Mouse (Mus musculus): ENCODE measurements at regions not wholly inside any gene's neighbourhood (a gene's known extent, or its start where the extent isn't known, plus 50 kb on each side); places are given as distances from the start of the nearest gene placed in this dataset.

DNA sequence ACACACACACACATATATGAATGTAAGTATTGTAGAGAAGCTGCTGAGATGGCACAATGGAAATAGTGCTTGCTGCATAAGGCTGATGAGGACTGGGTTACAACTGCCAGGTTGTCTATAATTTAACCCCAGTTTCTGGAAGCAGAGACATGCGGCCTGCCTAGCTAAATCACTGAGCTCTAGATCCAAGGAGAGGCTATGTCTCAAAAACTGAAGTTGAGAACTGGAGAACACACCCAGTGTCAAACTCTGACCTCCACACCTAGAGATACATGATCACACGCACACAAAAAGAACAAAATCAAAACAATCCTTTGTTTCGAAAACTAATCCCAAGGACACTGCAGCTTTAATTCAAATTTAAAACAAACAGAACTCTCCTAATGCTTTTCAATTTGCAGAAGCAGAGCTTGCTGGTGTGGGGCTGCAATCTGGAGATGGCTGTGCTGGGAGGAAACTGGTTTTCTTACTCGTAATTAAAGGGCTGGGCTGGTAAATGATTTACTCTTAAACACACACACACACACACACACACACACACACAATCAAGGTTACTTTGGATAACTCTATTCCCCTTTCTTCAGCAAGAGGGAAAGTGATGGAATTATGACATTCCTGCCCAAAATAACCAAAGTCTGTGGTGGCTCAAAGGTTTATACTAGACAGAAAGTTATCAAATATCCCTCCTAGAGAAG lies 299.3 kb upstream of the Cited2 start:
- WGBS, result 62% methylated on average over 4 of the region's 4 CpGs
- no peak for ATAC-seq (ENCODE audit: low FRiP score)

DNA sequence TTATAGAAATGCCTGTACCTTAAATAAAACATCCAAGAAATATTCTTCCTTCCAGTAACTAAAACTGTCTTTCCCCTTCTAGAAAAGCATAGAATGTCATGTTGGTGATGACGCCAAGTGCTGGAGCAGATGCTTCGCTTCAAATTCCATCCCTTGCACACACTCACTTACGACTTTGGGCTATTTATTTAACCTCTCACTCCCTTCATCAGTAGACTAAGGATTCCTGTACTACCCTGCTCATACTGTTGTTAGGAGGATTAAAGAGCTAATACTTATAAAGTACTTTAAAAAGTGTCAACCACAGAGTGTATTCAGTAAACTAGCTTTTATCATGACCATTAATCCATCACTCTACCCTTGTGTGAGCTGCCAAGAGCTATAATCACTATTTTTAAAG lies 296.8 kb upstream of the Cited2 start:
- ATAC-seq (ENCODE audit: low FRiP score), result no peak
- no peak overlapping the region for H3K4me2 ChIP-seq
- no peaks in the 10 kb centered on the region for H3K27me3 ChIP-seq
- no peak overlapping the region for H3K27ac ChIP-seq
- no peaks in the 10 kb centered on the region for H3K4me1 ChIP-seq (replicated peaks)
- no peak overlapping the region for H3K9ac ChIP-seq
- H3K9me3 ChIP-seq, result no peaks in the 10 kb centered on the region
- H3K4me3 ChIP-seq, result no peak overlapping the region
- H3K36me3 ChIP-seq, result no peaks in the 10 kb centered on the region
- WGBS, result 86% methylated on average over 3 of the region's 3 CpGs

More for the DNA sequence above, 299.3 kb upstream of the Cited2 start:
- Histone ChIP-seq H3K27ac (no peak overlapping the region), H3K9ac (no peak overlapping the region), H3K4me2 (no peak overlapping the region), H3K4me1 (replicated peaks) (no peaks in the 10 kb centered on the region), H3K9me3 (no peaks in the 10 kb centered on the region), H3K4me3 (no peak overlapping the region), H3K27me3 (no peaks in the 10 kb centered on the region), H3K36me3 (no peaks in the 10 kb centered on the region)

- no peaks in the 10 kb centered on the region for H3K36me3 ChIP-seq
- no peak for ATAC-seq (ENCODE audit: low FRiP score)
- no peaks in the 10 kb centered on the region for H3K9me3 ChIP-seq
- H3K4me2 ChIP-seq, result no peak overlapping the region
- H3K27me3 ChIP-seq, result no peaks in the 10 kb centered on the region
- H3K9ac ChIP-seq, result no peak overlapping the region
- H3K4me3 ChIP-seq, result no peak overlapping the region
- no peak overlapping the region for H3K27ac ChIP-seq
- no peaks in the 10 kb centered on the region for H3K4me1 ChIP-seq (replicated peaks)
Measured at GRCm38 (mm10) chr10:17427316-17427715, 295.7 kb upstream of the Cited2 start.

GRCm38 (mm10) chr10:17428315-17428714 lies 294.7 kb upstream of the Cited2 start:
- Histone ChIP-seq H3K4me2 (no peak overlapping the region), H3K36me3 (no peaks in the 10 kb centered on the region), H3K27me3 (no peaks in the 10 kb centered on the region), H3K9me3 (no peaks in the 10 kb centered on the region), H3K4me3 (no peak overlapping the region), H3K9ac (no peak overlapping the region), H3K4me1 (replicated peaks) (no peaks in the 10 kb centered on the region), H3K27ac (no peak overlapping the region)
- ATAC-seq (ENCODE audit: low FRiP score), result no peak
- 80% methylated on average over 3 of the region's 3 CpGs for WGBS

GRCm38 (mm10) chr10:17431068-17431467 lies 291.9 kb upstream of the Cited2 start:
- 87% methylated on average over 8 of the region's 8 CpGs for WGBS
- Histone ChIP-seq H3K9ac (no peak overlapping the region), H3K4me3 (no peak overlapping the region), H3K9me3 (no peaks in the 10 kb centered on the region), H3K27ac (no peak overlapping the region), H3K27me3 (no peaks in the 10 kb centered on the region), H3K36me3 (no peaks in the 10 kb centered on the region), H3K4me1 (replicated peaks) (no peaks in the 10 kb centered on the region), H3K4me2 (no peak overlapping the region)
- no peak for ATAC-seq (ENCODE audit: low FRiP score)

GRCm38 (mm10) chr10:17434098-17434497 lies 288.9 kb upstream of the Cited2 start:
- H3K4me3 ChIP-seq, result no peak overlapping the region
- H3K4me2 ChIP-seq, result no peak overlapping the region
- H3K27me3 ChIP-seq, result no peaks in the 10 kb centered on the region
- 71% methylated on average over 4 of the region's 4 CpGs for WGBS
- no peak overlapping the region for H3K9ac ChIP-seq
- no peaks in the 10 kb centered on the region for H3K36me3 ChIP-seq
- no peak overlapping the region for H3K27ac ChIP-seq
- no peaks in the 10 kb centered on the region for H3K9me3 ChIP-seq
- ATAC-seq (ENCODE audit: low FRiP score), result no peak
- no peaks in the 10 kb centered on the region for H3K4me1 ChIP-seq (replicated peaks)

- no peak overlapping the region for H3K4me3 ChIP-seq
- H3K4me1 ChIP-seq (replicated peaks), result no peaks in the 10 kb centered on the region
- no peaks in the 10 kb centered on the region for H3K36me3 ChIP-seq
- H3K9ac ChIP-seq, result no peak overlapping the region
- H3K27ac ChIP-seq, result no peak overlapping the region
- no peaks in the 10 kb centered on the region for H3K27me3 ChIP-seq
- no peaks in the 10 kb centered on the region for H3K9me3 ChIP-seq
- no peak for ATAC-seq (ENCODE audit: low FRiP score)
- 81% methylated on average over 4 of the region's 4 CpGs for WGBS
- no peak overlapping the region for H3K4me2 ChIP-seq
Measured at GRCm38 (mm10) chr10:17450240-17450639, 272.8 kb upstream of the Cited2 start.

GRCm38 (mm10) chr10:17470880-17471279 lies 252.1 kb upstream of the Cited2 start:
- no peaks in the 10 kb centered on the region for H3K36me3 ChIP-seq
- no peaks in the 10 kb centered on the region for H3K27me3 ChIP-seq
- H3K4me2 ChIP-seq, result no peak overlapping the region
- no peak for ATAC-seq (ENCODE audit: low FRiP score)
- no peak overlapping the region for H3K9ac ChIP-seq
- 87% methylated on average over 4 of the region's 4 CpGs for WGBS
- 0 out of 2 replicates have a peak, but pooled peaks cover 3% of the 10 kb centered on the region for H3K4me1 ChIP-seq (replicated peaks)
- no peak overlapping the region for H3K27ac ChIP-seq
- H3K4me3 ChIP-seq, result no peak overlapping the region
- H3K9me3 ChIP-seq, result no peaks in the 10 kb centered on the region

DNA sequence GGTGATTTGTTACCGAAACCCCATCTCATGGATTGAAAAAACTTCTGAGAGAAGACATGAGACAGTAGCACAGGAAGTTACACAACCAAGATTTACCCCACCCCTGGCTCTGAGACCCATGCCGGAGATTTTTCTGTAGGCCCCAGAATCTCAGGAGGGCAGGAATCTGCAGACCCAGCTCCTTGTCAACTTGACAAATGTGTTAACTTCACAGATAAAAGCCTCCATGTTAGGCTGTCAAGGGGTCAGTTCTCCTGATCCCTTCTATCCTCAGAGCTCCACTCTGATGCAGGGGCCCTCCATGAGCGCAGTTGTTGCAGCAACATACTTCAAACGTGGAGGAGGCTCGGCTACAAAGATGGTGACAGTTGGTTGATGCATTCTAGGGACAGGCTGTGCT lies 250.5 kb upstream of the Cited2 start:
- H3K36me3 ChIP-seq, result no peaks in the 10 kb centered on the region
- WGBS, result 30% methylated on average over 5 of the region's 5 CpGs
- H3K27me3 ChIP-seq, result no peaks in the 10 kb centered on the region
- no peak overlapping the region for H3K27ac ChIP-seq
- no peak overlapping the region for H3K9ac ChIP-seq
- H3K4me1 ChIP-seq (replicated peaks), result 0 out of 2 replicates have a peak, but pooled peaks cover 3% of the 10 kb centered on the region
- no peaks in the 10 kb centered on the region for H3K9me3 ChIP-seq
- no peak overlapping the region for H3K4me3 ChIP-seq
- no peak for ATAC-seq (ENCODE audit: low FRiP score)
- H3K4me2 ChIP-seq, result no peak overlapping the region

DNA sequence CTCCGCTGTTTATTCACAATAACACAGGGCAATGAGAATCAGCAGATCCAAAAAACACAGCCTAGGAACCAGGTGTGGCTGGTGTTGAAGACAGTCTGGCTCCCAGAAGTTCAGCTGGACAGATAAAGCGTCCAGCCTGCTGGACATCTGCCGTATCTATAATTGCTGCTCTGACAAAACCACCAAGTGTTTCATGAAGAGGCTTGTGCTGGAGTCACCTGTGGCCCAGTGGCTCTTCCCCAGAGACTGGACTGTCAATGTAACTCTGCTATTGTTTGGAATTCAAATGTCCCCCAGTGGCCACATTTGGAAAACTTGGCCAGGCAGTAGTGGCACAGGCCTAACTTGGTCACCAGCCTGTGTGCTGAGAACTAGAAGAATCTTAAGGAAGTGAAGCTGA lies 247.0 kb upstream of the Cited2 start:
- Histone ChIP-seq H3K9me3 (no peaks in the 10 kb centered on the region), H3K36me3 (no peaks in the 10 kb centered on the region)
- WGBS, result 79% methylated on average over 3 of the region's 3 CpGs

GRCm38 (mm10) chr10:17476720-17477119 lies 246.3 kb upstream of the Cited2 start:
- no peak for ATAC-seq (ENCODE audit: low FRiP score)
- H3K9me3 ChIP-seq, result no peaks in the 10 kb centered on the region
- peaks cover 10% of the 10 kb centered on the region for H3K4me1 ChIP-seq (replicated peaks)
- H3K27ac ChIP-seq, result no peak overlapping the region
- no peak overlapping the region for H3K9ac ChIP-seq
- no peak overlapping the region for H3K4me2 ChIP-seq
- no peak overlapping the region for H3K4me3 ChIP-seq
- H3K36me3 ChIP-seq, result no peaks in the 10 kb centered on the region
- 90% methylated on average over 6 of the region's 6 CpGs for WGBS
- H3K27me3 ChIP-seq, result no peaks in the 10 kb centered on the region

More for the DNA sequence above, 247.0 kb upstream of the Cited2 start:
- ATAC-seq (ENCODE audit: low FRiP score), result no peak
- H3K4me3 ChIP-seq, result no peak overlapping the region
- no peak overlapping the region for H3K27ac ChIP-seq
- no peaks in the 10 kb centered on the region for H3K27me3 ChIP-seq
- no peak overlapping the region for H3K9ac ChIP-seq
- H3K4me2 ChIP-seq, result no peak overlapping the region
- H3K4me1 ChIP-seq (replicated peaks), result peaks cover 10% of the 10 kb centered on the region

- H3K9me3 ChIP-seq, result no peaks in the 10 kb centered on the region
- peak; percentile 90 for ATAC-seq (ENCODE audit: low FRiP score)
- H3K4me3 ChIP-seq, result no peak overlapping the region
- peak overlapping the region; percentile 23 for H3K4me2 ChIP-seq
- H3K9ac ChIP-seq, result 0 out of 2 replicates have a peak overlapping the region, but pooled peaks have one; percentile 8
- no peaks in the 10 kb centered on the region for H3K27me3 ChIP-seq
- no peaks in the 10 kb centered on the region for H3K36me3 ChIP-seq
- H3K27ac ChIP-seq, result peak overlapping the region; percentile 44; the same call in 1 of the 2 replicates
- peaks cover 7% of the 10 kb centered on the region for H3K4me1 ChIP-seq (replicated peaks)
- 18% methylated on average over 8 of the region's 8 CpGs for WGBS
Measured at GRCm38 (mm10) chr10:17478761-17479632, 244.0 kb upstream of the Cited2 start.

Data from hindbrain, embryonic 13.5 days (tissue).